Comparison of ENCODE assay signal across 21 mouse cellular contexts in genomic region chr13:48756769-48757168, GRCm38 (mm10).
"Had no signal": no experiment of that assay in that cellular context is flagged by ENCODE, and none has a peak within 500 bp of the region (broad histone marks: within the 10 kb centered on the region; RNA-seq: fewer than 3 reads in every experiment).

No protein-coding gene starts in this region.

- DNase-seq: kidney, adult 18-20 months; kidney, adult 9 months; kidney, postnatal 14 days; kidney, postnatal 4 days; left cerebral cortex, postnatal 4 days; liver, postnatal 0 days; retina, postnatal 1 day; right cerebral cortex, postnatal 25 days; spleen, adult 18-20 months; thymus, adult 18-20 months; thymus, postnatal 14 days; thymus, postnatal 4 days had no signal

- H3K27ac ChIP-seq: limb, embryonic 12.5 days; limb, embryonic 15.5 days; liver, embryonic 14.5 days; lung, embryonic 15.5 days; macrophage; midbrain, embryonic 12.5 days; midbrain, embryonic 15.5 days; neural tube, embryonic 13.5 days had no signal

- H3K36me3 ChIP-seq: limb, embryonic 12.5 days; limb, embryonic 15.5 days; lung, embryonic 15.5 days; midbrain, embryonic 12.5 days; midbrain, embryonic 15.5 days; neural tube, embryonic 13.5 days had no signal

- H3K4me1 ChIP-seq: lung, embryonic 15.5 days; midbrain, embryonic 12.5 days; midbrain, embryonic 15.5 days; neural tube, embryonic 13.5 days had no signal

- H3K4me3 ChIP-seq: limb, embryonic 12.5 days; limb, embryonic 15.5 days; lung, embryonic 15.5 days; midbrain, embryonic 12.5 days; midbrain, embryonic 15.5 days; neural tube, embryonic 13.5 days had no signal

- H3K27me3 ChIP-seq: limb, embryonic 15.5 days; lung, embryonic 15.5 days; midbrain, embryonic 12.5 days; midbrain, embryonic 15.5 days had no signal

- ATAC-seq: liver, postnatal 0 days; midbrain, embryonic 15.5 days had no signal

- H3K4me2 ChIP-seq: limb, embryonic 12.5 days; limb, embryonic 15.5 days; liver, embryonic 11.5 days; lung, embryonic 15.5 days; midbrain, embryonic 12.5 days; midbrain, embryonic 15.5 days; neural tube, embryonic 13.5 days had no signal

- H3K9ac ChIP-seq: limb, embryonic 12.5 days; limb, embryonic 15.5 days; liver, embryonic 14.5 days; liver, postnatal 0 days; lung, embryonic 15.5 days; midbrain, embryonic 12.5 days; midbrain, embryonic 15.5 days; neural tube, embryonic 13.5 days had no signal

- H3K9me3 ChIP-seq: limb, embryonic 12.5 days; limb, embryonic 15.5 days; lung, embryonic 15.5 days; midbrain, embryonic 12.5 days; midbrain, embryonic 15.5 days; neural tube, embryonic 13.5 days had no signal
